Mouse (Mus musculus): ENCODE measurements at regions not wholly inside any gene's neighbourhood (a gene's known extent, or its start where the extent isn't known, plus 50 kb on each side); places are given as distances from the start of the nearest gene placed in this dataset.

GRCm38 (mm10) chr12:69452986-69453385 lies 80.7 kb upstream of the Gm9887 start:
- DNase-seq, result no peak

DNA sequence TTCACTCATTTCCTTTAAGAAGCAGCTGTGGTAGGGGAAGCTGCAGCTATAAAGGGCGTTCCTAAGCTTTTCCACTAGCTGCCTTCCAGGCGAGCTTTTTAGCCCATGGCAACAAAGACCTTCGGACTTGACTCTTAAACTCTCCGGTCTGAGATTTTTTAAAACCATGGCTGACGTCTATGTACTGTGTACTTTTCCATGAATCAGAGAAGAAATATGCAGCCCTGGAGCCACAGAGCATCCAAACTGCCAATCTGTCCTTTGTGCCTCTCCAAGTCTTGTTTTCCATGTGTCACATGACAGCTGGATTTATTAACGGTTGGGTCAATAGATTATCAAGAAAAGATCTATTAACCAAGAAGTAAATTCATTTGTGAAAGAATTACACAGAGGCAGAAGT lies 78.9 kb upstream of the Gm9887 start:
- no peak for DNase-seq

DNA sequence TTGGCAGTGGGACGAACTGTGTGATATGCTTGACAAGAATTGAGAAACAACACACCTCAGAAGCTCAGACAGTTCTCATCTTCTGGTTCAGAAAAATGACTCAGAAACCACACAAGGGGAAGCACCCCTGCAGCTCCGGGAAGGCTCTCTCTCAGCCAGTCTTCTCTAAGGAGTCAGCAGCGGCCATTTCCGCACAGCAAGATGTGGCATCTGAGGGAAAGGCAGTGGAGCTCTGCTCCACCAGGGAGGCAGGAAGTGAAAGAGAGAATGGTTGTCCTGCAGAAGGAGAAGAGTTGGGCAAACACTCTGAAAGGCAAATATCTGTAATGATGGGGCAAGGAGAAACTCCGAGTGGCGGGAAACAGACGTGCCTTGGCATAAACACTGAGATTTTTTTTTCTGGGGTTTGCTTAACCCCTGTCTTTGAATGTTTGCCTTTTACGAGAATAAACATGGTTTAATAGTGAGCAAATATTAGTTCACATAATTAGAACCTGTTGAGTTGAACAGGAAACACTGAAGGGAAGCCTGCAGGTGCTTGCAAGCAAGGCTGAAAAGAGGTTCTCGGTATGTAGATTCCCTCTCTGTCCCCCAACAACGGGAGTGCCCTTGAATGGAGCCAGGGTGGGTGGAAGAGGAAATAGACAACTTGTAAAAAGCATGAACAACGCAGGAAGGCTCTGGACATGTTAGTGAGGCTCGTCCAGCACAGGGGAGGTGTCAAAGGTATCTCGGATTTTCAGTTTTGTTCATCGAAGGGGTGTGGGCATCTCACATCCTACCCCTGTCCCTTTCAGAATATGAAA lies 75.9 kb upstream of the Gm9887 start:
- no peak for DNase-seq

- DNase-seq, result no peak
Measured at GRCm38 (mm10) chr12:69447322-69447827, 75.1 kb upstream of the Gm9887 start.

DNA sequence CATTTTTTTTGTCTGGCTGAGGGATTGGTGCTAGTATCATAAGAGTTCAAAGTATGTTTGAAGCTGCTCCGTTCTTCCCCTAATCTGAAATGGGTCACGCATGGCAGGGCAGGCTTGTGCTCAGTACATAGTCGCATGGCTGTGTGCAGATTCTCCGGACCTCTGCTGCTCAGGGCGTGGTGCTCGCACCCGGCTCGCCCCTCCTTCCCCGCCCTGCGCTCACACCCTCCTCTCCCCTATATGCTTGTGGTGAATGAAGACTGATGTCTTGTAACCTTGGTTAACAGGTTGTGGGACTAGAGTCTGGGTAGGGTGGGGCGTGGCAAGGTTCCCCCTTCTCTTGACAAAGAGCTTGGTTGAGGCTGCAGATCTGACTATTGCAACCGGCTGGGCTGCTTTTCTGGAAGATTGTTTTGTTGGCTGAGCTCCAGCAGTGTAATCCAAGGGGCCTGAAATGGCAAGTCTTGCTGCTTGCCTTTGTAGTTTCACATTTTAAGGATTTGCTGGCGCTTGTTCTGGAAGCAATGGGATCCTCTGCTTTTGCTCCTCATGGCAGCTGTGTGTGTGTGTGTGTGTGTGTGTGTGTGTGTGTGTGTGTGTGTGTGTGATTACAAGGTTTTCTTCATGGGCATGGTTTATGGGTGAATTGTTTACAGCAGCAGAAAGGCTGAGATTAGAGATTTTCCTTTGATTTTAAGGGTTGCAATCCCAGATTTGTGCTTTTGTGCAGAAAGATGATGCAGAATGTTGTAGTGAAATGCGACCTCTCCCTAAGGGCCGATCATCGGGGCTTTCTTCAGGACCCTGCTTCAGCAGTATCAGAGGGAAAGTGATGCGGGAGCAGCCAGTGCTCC lies 74.4 kb upstream of the Gm9887 start:
- DNase-seq, result no peak

GRCm38 (mm10) chr12:69446085-69446467 lies 73.8 kb upstream of the Gm9887 start:
- peak; percentile 13 for DNase-seq

- DNase-seq, result no peak
Measured at GRCm38 (mm10) chr12:69442321-69442720, 70.1 kb upstream of the Gm9887 start.

- no peak for DNase-seq
Measured at GRCm38 (mm10) chr12:69441764-69442163, 69.5 kb upstream of the Gm9887 start.

DNA sequence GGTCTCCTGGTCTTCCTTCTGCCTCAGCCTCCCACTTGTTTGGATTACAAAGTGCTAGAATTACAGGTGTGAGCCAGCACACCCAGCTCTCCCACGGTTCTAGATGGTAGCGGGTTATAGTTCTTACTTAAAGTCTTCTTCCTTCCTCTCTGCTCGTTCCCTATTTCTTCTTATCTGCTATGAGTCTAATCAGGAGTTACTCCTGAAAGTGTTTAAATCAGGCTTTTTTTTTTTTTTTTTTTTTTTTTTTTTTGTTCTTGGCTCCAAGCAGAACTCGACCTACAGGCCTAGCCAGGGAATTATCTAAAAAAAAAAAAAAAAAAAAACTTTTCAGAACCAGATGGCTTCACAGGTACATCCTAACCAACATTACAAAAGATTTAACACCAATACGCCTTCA lies 66.0 kb upstream of the Gm9887 start:
- no peak for DNase-seq

DNA sequence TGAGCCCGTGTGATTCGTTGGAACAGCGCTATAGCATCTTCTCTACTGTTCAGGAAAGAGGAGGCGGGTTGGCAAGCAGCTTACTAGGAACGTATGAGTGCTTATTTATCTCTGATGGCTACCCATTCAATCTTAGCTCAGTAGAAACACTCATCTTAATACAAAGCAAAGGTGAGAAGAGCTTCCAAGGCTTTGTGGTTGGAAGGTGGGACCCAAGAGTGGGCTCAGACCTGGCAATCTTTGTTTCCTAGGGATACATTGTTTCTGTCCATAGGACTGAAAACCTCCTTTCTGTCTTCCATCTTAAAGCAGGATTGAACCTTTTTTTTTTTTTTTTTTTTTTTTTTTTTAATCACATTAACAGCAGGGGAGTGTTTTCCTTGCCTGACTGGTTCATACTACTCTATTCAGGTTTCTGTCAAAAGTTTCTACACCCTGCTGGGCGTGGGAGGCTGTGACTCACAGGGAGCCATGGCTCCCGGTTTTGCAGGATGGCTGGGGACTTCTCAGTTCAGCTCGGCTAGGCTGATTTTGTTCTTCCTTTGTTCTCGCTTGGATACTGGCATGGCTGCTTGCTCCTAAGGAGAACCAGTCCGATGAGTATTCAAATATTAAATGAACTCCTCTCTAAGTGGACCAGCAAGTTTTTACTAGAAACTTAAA lies 64.7 kb upstream of the Gm9887 start:
- DNase-seq, result peak; percentile 89

- no peak for DNase-seq
Measured at GRCm38 (mm10) chr12:69434315-69434714, 62.1 kb upstream of the Gm9887 start.

GRCm38 (mm10) chr12:69432086-69432485 lies 59.8 kb upstream of the Gm9887 start:
- DNase-seq, result no peak

GRCm38 (mm10) chr12:69428108-69428507 lies 55.9 kb upstream of the Gm9887 start:
- DNase-seq, result no peak

GRCm38 (mm10) chr12:69425610-69426009 lies 53.4 kb upstream of the Gm9887 start:
- no peak for DNase-seq

DNA sequence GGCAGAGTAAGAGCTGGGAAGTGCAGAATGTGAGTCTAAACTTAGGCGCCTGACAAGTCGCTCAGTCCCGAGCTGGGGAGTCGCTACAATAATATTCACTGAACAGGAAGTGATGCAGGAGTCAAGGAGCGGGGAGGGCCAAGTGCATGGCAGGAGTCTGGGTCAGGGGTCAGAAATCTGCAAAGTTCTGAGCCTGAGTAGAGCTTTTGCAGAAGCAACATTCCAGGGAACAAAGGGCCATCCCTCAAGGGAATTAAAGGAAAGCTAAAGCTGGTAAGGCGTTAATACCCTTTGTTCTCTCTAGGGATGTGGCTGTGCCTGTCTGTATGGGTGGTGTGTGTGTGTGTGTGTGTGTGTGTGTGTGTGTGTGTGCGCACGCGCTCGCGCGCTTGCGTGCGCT lies 52.7 kb upstream of the Gm9887 start:
- DNase-seq, result no peak
